Mouse (Mus musculus) testis, adult 2 months (tissue): ENCODE measurements around the gene Slc6a4.
A peak's percentile ranks its signal among the peaks of the same experiment; 100 is the strongest.

Source experiments
- CTCF ChIP-seq: fragments of 200-500 bp; IDR thresholded peaks from 2 replicates; pipeline ENCODE4 v1.5.1; 2012; ENCODE audit warnings: low read depth, mild to moderate bottlenecking, inconsistent platforms, low read length, moderate library complexity; ENCODE audit not compliant: control insufficient read depth, insufficient read depth, insufficient replicate concordance
- POLR2A ChIP-seq: fragments of 200-500 bp; IDR thresholded peaks from 2 replicates; pipeline ENCODE4 v1.6.1; 2012; ENCODE audit warnings: low read depth, mild to moderate bottlenecking, inconsistent platforms, low read length, moderate library complexity; ENCODE audit not compliant: control insufficient read depth

- peak; percentile 74; the same call in 1 of the 2 replicates for TF ChIP-seq CTCF
- TF ChIP-seq POLR2A = no peak
These were observed 1.1 kb upstream of the Slc6a4 start for GRCm38 (mm10) chr11:76997305-76997704.
